Mouse (Mus musculus): ENCODE data around the gene Proz. TPM values are rescaled to one million over a fixed set of nuclear protein-coding genes. Genes with fewer than 3 reads are reported as not detected.

The Proz gene
- polyA plus RNA-seq, 1 experiment from 2014 or later, result 0.29 TPM

- 74% methylated on average over 13 of the region's 13 CpGs for WGBS
These were observed 47.4 kb downstream of the Proz start for GRCm38 (mm10) chr8:13107990-13108638.

GRCm38 (mm10) chr8:13108967-13109366, 48.3 kb downstream of the Proz start:
- H3K27me3 ChIP-seq (ENCODE audit: insufficient read depth, low read length), result no peaks in the 10 kb centered on the region
- no peak for TF ChIP-seq CTCF (IDR thresholded peaks at IDR 0.05; ENCODE audit: low read depth)
- no peaks in the 10 kb centered on the region for H3K9me3 ChIP-seq (ENCODE audit: low read depth, low read length)
- no peak overlapping the region for H3K27ac ChIP-seq (ENCODE audit: low read depth)
- peaks cover 8% of the 10 kb centered on the region; the same call in 1 of the 2 replicates for H3K36me3 ChIP-seq (ENCODE audit: insufficient read depth)
- H3K9ac ChIP-seq, result no peak overlapping the region
- DNase-seq (no peak), ATAC-seq (ENCODE audit: insufficient read depth) (no peak)
- H3K4me1 ChIP-seq (ENCODE audit: insufficient read depth), result peaks cover 1% of the 10 kb centered on the region; the same call in 1 of the 2 replicates
- H3K4me2 ChIP-seq, result no peak overlapping the region; the same call in 1 of the 2 replicates
- H3K4me3 ChIP-seq (ENCODE audit: low read depth, low read length), result no peak overlapping the region
- WGBS, result 92% methylated on average over 8 of the region's 8 CpGs

More at GRCm38 (mm10) chr8:13107990-13108638, 47.4 kb downstream of the Proz start:
- no peaks in the 10 kb centered on the region for H3K9me3 ChIP-seq (ENCODE audit: low read depth, low read length)
- no peak overlapping the region; the same call in 1 of the 2 replicates for H3K4me2 ChIP-seq
- DNase-seq, result no peak
- H3K27ac ChIP-seq (ENCODE audit: low read depth), result no peak overlapping the region
- ATAC-seq (ENCODE audit: insufficient read depth), result no peak
- no peaks in the 10 kb centered on the region for H3K36me3 ChIP-seq (ENCODE audit: insufficient read depth)
- H3K4me1 ChIP-seq (ENCODE audit: insufficient read depth), result peaks cover 6% of the 10 kb centered on the region; the same call in 1 of the 2 replicates
- no peak overlapping the region for H3K9ac ChIP-seq
- TF ChIP-seq CTCF (IDR thresholded peaks at IDR 0.05; ENCODE audit: low read depth), result no peak
- no peaks in the 10 kb centered on the region for H3K27me3 ChIP-seq (ENCODE audit: insufficient read depth, low read length)
- H3K4me3 ChIP-seq (ENCODE audit: low read depth, low read length), result no peak overlapping the region

GRCm38 (mm10) chr8:13109416-13109960, 48.8 kb downstream of the Proz start:
- Histone ChIP-seq H3K27me3 (ENCODE audit: insufficient read depth, low read length) (no peaks in the 10 kb centered on the region), H3K36me3 (ENCODE audit: insufficient read depth) (peaks cover 12% of the 10 kb centered on the region; the same call in 1 of the 2 replicates), H3K27ac (ENCODE audit: low read depth) (no peak overlapping the region), H3K9me3 (ENCODE audit: low read depth, low read length) (no peaks in the 10 kb centered on the region), H3K4me1 (ENCODE audit: insufficient read depth) (no peaks in the 10 kb centered on the region), H3K4me2 (no peak overlapping the region), H3K4me3 (ENCODE audit: low read depth, low read length) (no peak overlapping the region), H3K9ac (no peak overlapping the region)
- ATAC-seq (ENCODE audit: insufficient read depth) (no peak), DNase-seq (peak; percentile 20)
- no peak for TF ChIP-seq CTCF (IDR thresholded peaks at IDR 0.05; ENCODE audit: low read depth)
- 37% methylated on average over 1 of the region's 1 CpGs for whole genome bisulfite sequencing

GRCm38 (mm10) chr8:13111917-13112316, 51.2 kb downstream of the Proz start:
- no peaks in the 10 kb centered on the region for H3K9me3 ChIP-seq (ENCODE audit: low read depth, low read length)
- H3K36me3 ChIP-seq (ENCODE audit: insufficient read depth), result peaks cover 17% of the 10 kb centered on the region; the same call in 1 of the 2 replicates
- DNase-seq (no peak), ATAC-seq (ENCODE audit: insufficient read depth) (no peak; the same call in 1 of the 2 replicates)
- WGBS, result 57% methylated on average over 11 of the region's 11 CpGs
- TF ChIP-seq CTCF (IDR thresholded peaks at IDR 0.05; ENCODE audit: low read depth), result no peak
- H3K4me2 ChIP-seq, result no peak overlapping the region
- H3K4me1 ChIP-seq (ENCODE audit: insufficient read depth), result no peaks in the 10 kb centered on the region
- H3K27ac ChIP-seq (ENCODE audit: low read depth), result no peak overlapping the region
- no peak overlapping the region for H3K9ac ChIP-seq
- no peak overlapping the region for H3K4me3 ChIP-seq (ENCODE audit: low read depth, low read length)
- no peaks in the 10 kb centered on the region for H3K27me3 ChIP-seq (ENCODE audit: insufficient read depth, low read length)

GRCm38 (mm10) chr8:13113232-13113631, 52.5 kb downstream of the Proz start:
- no peak for TF ChIP-seq CTCF (IDR thresholded peaks at IDR 0.05; ENCODE audit: low read depth)
- Histone ChIP-seq H3K27me3 (ENCODE audit: insufficient read depth, low read length) (no peaks in the 10 kb centered on the region), H3K36me3 (ENCODE audit: insufficient read depth) (peaks cover 22% of the 10 kb centered on the region; the same call in 1 of the 2 replicates), H3K9me3 (ENCODE audit: low read depth, low read length) (no peaks in the 10 kb centered on the region), H3K27ac (ENCODE audit: low read depth) (no peak overlapping the region), H3K4me1 (ENCODE audit: insufficient read depth) (no peaks in the 10 kb centered on the region), H3K9ac (no peak overlapping the region), H3K4me3 (ENCODE audit: low read depth, low read length) (no peak overlapping the region), H3K4me2 (no peak overlapping the region)
- DNase-seq (no peak), ATAC-seq (ENCODE audit: insufficient read depth) (no peak)
- WGBS, result 90% methylated on average over 4 of the region's 4 CpGs

- Histone ChIP-seq H3K27me3 (ENCODE audit: insufficient read depth, low read length) (no peaks in the 10 kb centered on the region), H3K4me3 (ENCODE audit: low read depth, low read length) (no peak overlapping the region), H3K9me3 (ENCODE audit: low read depth, low read length) (no peaks in the 10 kb centered on the region), H3K36me3 (ENCODE audit: insufficient read depth) (peaks cover 43% of the 10 kb centered on the region; the same call in 1 of the 2 replicates), H3K9ac (no peak overlapping the region), H3K4me1 (ENCODE audit: insufficient read depth) (no peaks in the 10 kb centered on the region), H3K4me2 (no peak overlapping the region), H3K27ac (ENCODE audit: low read depth) (no peak overlapping the region)
- WGBS, result 96% methylated on average over 2 of the region's 2 CpGs
- no peak for TF ChIP-seq CTCF (IDR thresholded peaks at IDR 0.05; ENCODE audit: low read depth)
- ATAC-seq (ENCODE audit: insufficient read depth) (no peak), DNase-seq (no peak)
These were observed 56.4 kb downstream of the Proz start for GRCm38 (mm10) chr8:13117096-13117495.

GRCm38 (mm10) chr8:13118516-13118915, 57.8 kb downstream of the Proz start:
- H3K4me2 ChIP-seq, result no peak overlapping the region

More at GRCm38 (mm10) chr8:13118516-13118915, 57.8 kb downstream of the Proz start:
- TF ChIP-seq CTCF (IDR thresholded peaks at IDR 0.05; ENCODE audit: low read depth), result no peak
- DNase-seq (no peak), ATAC-seq (ENCODE audit: insufficient read depth) (no peak)
- Histone ChIP-seq H3K4me3 (ENCODE audit: low read depth, low read length) (no peak overlapping the region), H3K27ac (ENCODE audit: low read depth) (no peak overlapping the region), H3K4me1 (ENCODE audit: insufficient read depth) (no peaks in the 10 kb centered on the region), H3K36me3 (ENCODE audit: insufficient read depth) (peaks cover 49% of the 10 kb centered on the region), H3K9me3 (ENCODE audit: low read depth, low read length) (no peaks in the 10 kb centered on the region), H3K27me3 (ENCODE audit: insufficient read depth, low read length) (no peaks in the 10 kb centered on the region), H3K9ac (no peak overlapping the region)
- 81% methylated on average over 3 of the region's 3 CpGs for WGBS

All from lung, embryonic 14.5 days (tissue).